Mouse (Mus musculus): ENCODE results near the gene Dstn. TPM values are rescaled to one million over a fixed set of nuclear protein-coding genes. Genes with fewer than 3 reads are reported as not detected.
A peak's percentile ranks its signal among the peaks of the same experiment; 100 is the strongest.

Gene Dstn
- polyA plus RNA-seq, 1 experiment from 2014 or later = 366 TPM

- H3K36me3 ChIP-seq (replicated peaks) = peaks cover 10% of the 10 kb centered on the region; the same call in 1 of the 2 replicates
- no peaks in the 10 kb centered on the region for H3K4me1 ChIP-seq
- no peak overlapping the region for H3K9ac ChIP-seq
- WGBS = 96% methylated on average over 5 of the region's 5 CpGs
- H3K4me3 ChIP-seq (replicated peaks) = no peak overlapping the region
- ATAC-seq (ENCODE audit: low FRiP score) = no peak
- no peak overlapping the region for H3K4me2 ChIP-seq
- no peaks in the 10 kb centered on the region for H3K27me3 ChIP-seq
- H3K9me3 ChIP-seq = no peaks in the 10 kb centered on the region
- H3K27ac ChIP-seq = no peak overlapping the region
Measured at GRCm38 (mm10) chr2:143975146-143975649, 60.1 kb downstream of the Dstn start.

DNA sequence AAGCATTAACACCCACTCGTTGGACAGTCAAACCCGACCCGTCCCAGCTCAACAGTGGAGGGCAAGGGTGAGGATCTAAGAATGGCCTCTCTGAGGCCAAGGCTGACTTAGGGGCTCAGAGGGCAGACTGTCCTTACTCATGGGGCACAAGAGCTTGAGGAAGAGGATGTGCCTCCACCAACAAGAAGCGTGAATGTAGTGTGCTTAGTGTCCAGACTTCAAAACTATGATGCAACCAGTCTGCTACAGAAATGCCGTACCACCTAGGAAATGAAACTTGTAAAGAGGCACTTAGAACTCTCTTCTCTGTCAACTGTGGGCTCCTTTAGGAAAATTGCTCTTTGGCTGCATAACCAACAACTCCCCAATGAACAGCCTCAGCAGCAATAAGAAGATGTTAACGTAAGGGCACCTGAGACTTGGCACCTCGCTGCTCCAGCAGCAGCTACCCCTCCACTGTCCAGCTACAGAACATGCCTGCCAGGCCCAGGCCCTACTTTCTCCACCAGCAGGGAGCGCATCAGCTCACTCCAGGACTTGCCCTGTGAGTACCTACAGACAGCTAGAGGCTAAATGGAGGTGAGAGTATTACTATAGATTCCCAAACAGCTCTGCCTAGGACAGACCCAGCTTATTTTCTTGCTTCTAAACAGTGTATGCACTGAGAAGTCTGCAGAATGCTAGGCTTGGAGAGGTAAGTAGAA is 63.5 kb downstream of the Dstn start:
- WGBS = 90% methylated on average over 8 of the region's 8 CpGs
- Histone ChIP-seq H3K9me3 (no peaks in the 10 kb centered on the region), H3K9ac (no peak overlapping the region), H3K36me3 (replicated peaks) (no peaks in the 10 kb centered on the region), H3K4me3 (replicated peaks) (no peak overlapping the region), H3K4me1 (no peaks in the 10 kb centered on the region), H3K27ac (no peak overlapping the region), H3K27me3 (no peaks in the 10 kb centered on the region), H3K4me2 (no peak overlapping the region)
- ATAC-seq (ENCODE audit: low FRiP score) = no peak

GRCm38 (mm10) chr2:143980781-143981398 is 65.8 kb downstream of the Dstn start:
- Histone ChIP-seq H3K27me3 (no peaks in the 10 kb centered on the region), H3K9me3 (no peaks in the 10 kb centered on the region), H3K36me3 (replicated peaks) (0 out of 2 replicates have a peak, but pooled peaks cover 4% of the 10 kb centered on the region), H3K9ac (no peak overlapping the region), H3K4me1 (no peaks in the 10 kb centered on the region), H3K4me2 (no peak overlapping the region), H3K4me3 (replicated peaks) (no peak overlapping the region), H3K27ac (no peak overlapping the region)
- ATAC-seq (ENCODE audit: low FRiP score) = peak; percentile 89
- WGBS = 40% methylated on average over 6 of the region's 6 CpGs

DNA sequence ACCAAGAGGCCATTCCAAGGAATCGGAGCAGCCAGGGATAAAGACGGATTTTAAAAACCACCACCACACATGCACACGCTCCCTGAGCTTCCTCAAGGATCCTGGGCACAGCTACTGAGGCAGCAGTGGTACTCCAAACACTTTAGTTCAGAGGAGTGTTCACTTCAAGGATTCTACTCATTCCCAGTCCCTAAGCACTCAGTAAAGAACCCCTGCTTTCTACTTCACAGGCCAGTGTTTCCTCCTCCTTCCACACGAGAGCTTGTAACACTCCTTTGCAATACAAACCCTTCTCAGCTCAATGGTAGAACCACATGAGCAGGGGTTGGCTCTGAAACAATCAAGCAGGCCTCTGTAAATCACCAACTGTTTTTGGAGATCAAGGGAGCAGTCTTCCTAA is 67.0 kb downstream of the Dstn start:
- no peak overlapping the region for H3K4me3 ChIP-seq (replicated peaks)
- no peak overlapping the region for H3K9ac ChIP-seq
- H3K4me1 ChIP-seq = no peaks in the 10 kb centered on the region
- H3K9me3 ChIP-seq = no peaks in the 10 kb centered on the region
- no peak for ATAC-seq (ENCODE audit: low FRiP score)
- no peak overlapping the region for H3K4me2 ChIP-seq
- no peaks in the 10 kb centered on the region for H3K27me3 ChIP-seq
- 82% methylated on average over 4 of the region's 4 CpGs for WGBS
- 0 out of 2 replicates have a peak, but pooled peaks cover 4% of the 10 kb centered on the region for H3K36me3 ChIP-seq (replicated peaks)
- H3K27ac ChIP-seq = no peak overlapping the region

GRCm38 (mm10) chr2:143982901-143983300 is 67.8 kb downstream of the Dstn start:
- Histone ChIP-seq H3K4me3 (replicated peaks) (no peak overlapping the region), H3K27me3 (no peaks in the 10 kb centered on the region), H3K36me3 (replicated peaks) (0 out of 2 replicates have a peak, but pooled peaks cover 4% of the 10 kb centered on the region), H3K4me2 (no peak overlapping the region), H3K4me1 (no peaks in the 10 kb centered on the region), H3K27ac (no peak overlapping the region), H3K9me3 (no peaks in the 10 kb centered on the region), H3K9ac (no peak overlapping the region)
- WGBS = 60% methylated on average over 3 of the region's 3 CpGs
- ATAC-seq (ENCODE audit: low FRiP score) = no peak

- 0 out of 2 replicates have a peak, but pooled peaks cover 4% of the 10 kb centered on the region for H3K36me3 ChIP-seq (replicated peaks)
- H3K4me2 ChIP-seq = no peak overlapping the region
- H3K27me3 ChIP-seq = no peaks in the 10 kb centered on the region
- H3K27ac ChIP-seq = no peak overlapping the region
- H3K4me1 ChIP-seq = no peaks in the 10 kb centered on the region
- ATAC-seq (ENCODE audit: low FRiP score) = no peak
- H3K9me3 ChIP-seq = no peaks in the 10 kb centered on the region
- no peak overlapping the region for H3K9ac ChIP-seq
- H3K4me3 ChIP-seq (replicated peaks) = no peak overlapping the region
- WGBS = 85% methylated on average over 2 of the region's 2 CpGs
Measured at GRCm38 (mm10) chr2:143983482-143983881, 68.4 kb downstream of the Dstn start.

DNA sequence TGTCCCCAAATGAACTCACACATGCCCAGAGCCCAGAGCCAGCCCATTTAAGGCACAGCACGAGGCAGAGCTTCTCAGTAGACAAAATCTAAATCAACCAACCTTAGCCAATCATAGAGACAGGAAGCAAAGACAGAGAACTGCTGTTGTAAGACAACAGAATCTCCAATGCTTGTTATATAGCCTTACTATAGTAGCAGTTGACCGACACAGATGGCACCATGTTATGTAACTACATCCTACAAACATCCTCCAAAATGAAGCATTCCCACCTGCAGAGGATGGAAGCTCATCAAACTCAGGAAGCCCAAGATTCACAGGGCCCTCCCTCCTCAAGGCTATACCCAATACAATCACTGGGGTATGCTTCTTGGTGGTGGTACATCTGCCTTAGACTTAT is 72.4 kb downstream of the Dstn start:
- H3K27ac ChIP-seq = no peak overlapping the region
- 0 out of 2 replicates have a peak, but pooled peaks cover 4% of the 10 kb centered on the region for H3K36me3 ChIP-seq (replicated peaks)
- H3K4me1 ChIP-seq = 0 out of 2 replicates have a peak, but pooled peaks cover 4% of the 10 kb centered on the region
- no peak for ATAC-seq (ENCODE audit: low FRiP score)
- no peak overlapping the region for H3K4me2 ChIP-seq
- H3K9me3 ChIP-seq = no peaks in the 10 kb centered on the region
- H3K4me3 ChIP-seq (replicated peaks) = no peak overlapping the region
- WGBS = 90% methylated on average over 2 of the region's 2 CpGs
- H3K9ac ChIP-seq = no peak overlapping the region
- no peaks in the 10 kb centered on the region for H3K27me3 ChIP-seq

DNA sequence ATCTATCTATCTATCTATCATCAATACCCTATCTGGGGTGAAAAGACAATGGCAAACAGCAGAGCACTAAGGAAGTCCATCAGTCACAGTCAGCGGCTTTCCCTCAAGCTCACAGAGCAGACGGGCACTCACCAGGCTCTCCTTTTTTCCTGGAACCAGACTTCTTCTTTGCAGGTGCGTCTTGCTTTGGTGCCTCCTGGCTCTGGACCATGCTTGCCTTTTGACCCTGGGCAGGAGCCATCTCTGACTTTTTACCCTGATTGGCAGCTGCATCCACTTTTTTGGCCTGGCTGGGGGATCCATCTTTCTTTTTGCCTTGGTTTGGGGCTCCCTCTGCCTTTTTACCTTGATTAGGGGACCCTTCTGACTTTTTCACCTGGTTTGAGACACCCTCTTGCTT is 72.9 kb downstream of the Dstn start:
- 0 out of 2 replicates have a peak, but pooled peaks cover 4% of the 10 kb centered on the region for H3K4me1 ChIP-seq
- ATAC-seq (ENCODE audit: low FRiP score) = no peak
- no peak overlapping the region for H3K4me3 ChIP-seq (replicated peaks)
- no peak overlapping the region for H3K4me2 ChIP-seq
- H3K9me3 ChIP-seq = no peaks in the 10 kb centered on the region
- no peaks in the 10 kb centered on the region for H3K27me3 ChIP-seq
- H3K27ac ChIP-seq = no peak overlapping the region
- 94% methylated on average over 3 of the region's 3 CpGs for WGBS
- no peak overlapping the region for H3K9ac ChIP-seq
- H3K36me3 ChIP-seq (replicated peaks) = 0 out of 2 replicates have a peak, but pooled peaks cover 4% of the 10 kb centered on the region

DNA sequence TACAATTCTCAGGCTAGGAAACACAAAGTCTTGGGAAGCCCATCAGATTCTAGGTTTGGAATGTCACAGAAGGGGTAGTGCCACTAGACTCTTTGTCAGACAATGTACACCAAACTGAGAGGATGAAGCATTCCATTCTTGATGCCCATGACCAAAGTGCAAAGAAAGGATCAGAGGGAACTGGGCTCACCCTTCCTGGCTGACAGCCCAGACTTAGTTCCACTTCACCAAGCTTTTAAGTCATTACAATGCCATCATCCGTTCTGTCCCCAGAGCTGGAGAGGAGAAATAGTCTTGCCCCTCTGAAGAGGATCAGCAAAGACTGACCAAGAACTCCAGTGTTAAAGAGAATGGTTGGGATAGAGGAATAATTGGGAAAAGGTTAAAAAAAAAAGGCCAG is 75.9 kb downstream of the Dstn start:
- no peak overlapping the region for H3K4me3 ChIP-seq (replicated peaks)
- no peak overlapping the region for H3K4me2 ChIP-seq
- no peak overlapping the region for H3K9ac ChIP-seq
- WGBS = 36% methylated on average over 1 of the region's 1 CpGs
- no peak for ATAC-seq (ENCODE audit: low FRiP score)
- no peaks in the 10 kb centered on the region for H3K9me3 ChIP-seq
- H3K4me1 ChIP-seq = 0 out of 2 replicates have a peak, but pooled peaks cover 4% of the 10 kb centered on the region
- H3K27me3 ChIP-seq = no peaks in the 10 kb centered on the region
- no peaks in the 10 kb centered on the region for H3K36me3 ChIP-seq (replicated peaks)
- H3K27ac ChIP-seq = no peak overlapping the region

DNA sequence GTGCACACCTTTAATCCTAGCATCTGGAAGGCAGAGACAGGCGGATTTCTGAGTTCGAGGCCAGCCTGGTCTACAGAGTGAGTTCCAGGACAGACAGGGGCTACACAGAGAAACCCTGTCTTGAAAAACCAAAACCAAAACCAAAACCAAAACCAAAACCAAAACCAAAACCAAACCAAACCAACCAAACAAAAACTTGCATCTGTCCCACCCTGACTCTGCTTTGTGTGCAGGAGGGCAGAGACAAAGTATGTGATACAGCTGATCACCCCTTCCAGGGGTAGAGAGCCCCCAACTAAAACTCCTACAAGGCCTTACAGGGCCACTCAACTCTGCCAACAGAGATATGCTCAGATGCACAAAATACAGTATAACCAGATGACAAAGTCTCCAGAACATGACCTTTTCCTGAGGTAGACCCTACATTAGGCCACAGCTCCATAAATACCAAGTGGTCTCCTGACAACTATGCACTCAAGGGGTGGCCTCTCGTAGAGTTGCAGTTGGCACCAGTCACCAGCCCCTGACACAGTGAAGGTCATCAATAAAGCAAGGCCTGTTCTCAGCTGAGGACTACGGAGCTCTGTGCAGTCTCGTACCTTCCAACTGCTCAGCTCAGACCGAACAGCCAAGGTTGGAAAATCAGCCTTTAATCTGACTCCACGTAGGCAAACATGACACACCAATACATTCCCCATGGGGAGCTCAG is 77.0 kb downstream of the Dstn start:
- 0 out of 2 replicates have a peak, but pooled peaks cover 4% of the 10 kb centered on the region for H3K4me1 ChIP-seq

More for the DNA sequence above, 77.0 kb downstream of the Dstn start:
- ATAC-seq (ENCODE audit: low FRiP score) = no peak
- H3K4me3 ChIP-seq (replicated peaks) = no peak overlapping the region
- H3K27ac ChIP-seq = no peak overlapping the region
- no peaks in the 10 kb centered on the region for H3K9me3 ChIP-seq
- WGBS = 93% methylated on average over 7 of the region's 7 CpGs
- no peaks in the 10 kb centered on the region for H3K36me3 ChIP-seq (replicated peaks)
- H3K9ac ChIP-seq = no peak overlapping the region
- no peaks in the 10 kb centered on the region for H3K27me3 ChIP-seq
- no peak overlapping the region for H3K4me2 ChIP-seq

Measured in forebrain, embryonic 12.5 days (tissue).